Mouse (Mus musculus): ENCODE data around the gene Bdh1. TPM values are rescaled to one million over a fixed set of nuclear protein-coding genes. Genes with fewer than 3 reads are reported as not detected.

The Bdh1 gene
- polyA plus RNA-seq, 1 experiment from 2014 or later, result 47.8 TPM

DNA sequence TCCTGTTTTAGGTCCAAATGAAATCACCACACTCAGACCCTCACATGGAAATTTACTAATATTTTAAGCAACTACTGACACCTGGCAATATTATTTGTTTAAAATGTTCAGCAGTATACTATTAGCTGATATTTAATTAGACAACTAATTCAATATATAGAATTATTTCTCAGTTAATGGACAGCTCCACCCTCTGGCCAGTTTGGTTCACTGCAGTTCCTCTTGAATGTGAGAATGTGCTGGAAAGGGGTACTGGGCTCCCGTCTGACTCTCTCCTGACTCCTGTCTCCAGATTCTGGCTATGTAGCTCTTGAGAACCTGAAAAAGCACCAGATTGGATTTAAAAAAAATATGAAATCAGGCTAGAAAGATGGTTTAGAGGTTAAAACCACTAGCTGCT, 17.0 kb upstream of the Bdh1 start:
- H3K9me3 ChIP-seq (ENCODE audit: control insufficient read depth, low read length), result no peaks in the 10 kb centered on the region
- H3K4me3 ChIP-seq (ENCODE audit: low read depth, low read length), result no peak overlapping the region
- H3K4me1 ChIP-seq (ENCODE audit: control insufficient read depth, insufficient read depth, low read length), result no peaks in the 10 kb centered on the region
- H3K9ac ChIP-seq (ENCODE audit: low read length), result no peak overlapping the region
- no peak overlapping the region for H3K4me2 ChIP-seq (ENCODE audit: low read depth)
- ATAC-seq (ENCODE audit: insufficient read depth, low FRiP score, low TSS enrichment) (no peak), DNase-seq (ENCODE audit: low spot score) (no peak)
- H3K27ac ChIP-seq (ENCODE audit: low read depth, low read length), result no peak overlapping the region
- H3K36me3 ChIP-seq (ENCODE audit: control insufficient read depth, insufficient read depth, low read length), result no peaks in the 10 kb centered on the region
- WGBS, result 67% methylated on average over 1 of the region's 1 CpGs
- no peaks in the 10 kb centered on the region for H3K27me3 ChIP-seq (ENCODE audit: control insufficient read depth, insufficient read depth, low read length)

- Histone ChIP-seq H3K27me3 (ENCODE audit: control insufficient read depth, insufficient read depth, low read length) (no peaks in the 10 kb centered on the region), H3K36me3 (ENCODE audit: control insufficient read depth, insufficient read depth, low read length) (no peaks in the 10 kb centered on the region), H3K9me3 (ENCODE audit: control insufficient read depth, low read length) (no peaks in the 10 kb centered on the region), H3K4me3 (ENCODE audit: low read depth, low read length) (no peak overlapping the region), H3K9ac (ENCODE audit: low read length) (no peak overlapping the region), H3K4me1 (ENCODE audit: control insufficient read depth, insufficient read depth, low read length) (no peaks in the 10 kb centered on the region), H3K27ac (ENCODE audit: low read depth, low read length) (no peak overlapping the region), H3K4me2 (ENCODE audit: low read depth) (no peak overlapping the region)
- ATAC-seq (ENCODE audit: insufficient read depth, low FRiP score, low TSS enrichment) (no peak), DNase-seq (ENCODE audit: low spot score) (no peak)
- WGBS, result 80% methylated on average over 3 of the region's 3 CpGs
These were observed 14.2 kb upstream of the Bdh1 start for GRCm38 (mm10) chr16:31407872-31408271.

DNA sequence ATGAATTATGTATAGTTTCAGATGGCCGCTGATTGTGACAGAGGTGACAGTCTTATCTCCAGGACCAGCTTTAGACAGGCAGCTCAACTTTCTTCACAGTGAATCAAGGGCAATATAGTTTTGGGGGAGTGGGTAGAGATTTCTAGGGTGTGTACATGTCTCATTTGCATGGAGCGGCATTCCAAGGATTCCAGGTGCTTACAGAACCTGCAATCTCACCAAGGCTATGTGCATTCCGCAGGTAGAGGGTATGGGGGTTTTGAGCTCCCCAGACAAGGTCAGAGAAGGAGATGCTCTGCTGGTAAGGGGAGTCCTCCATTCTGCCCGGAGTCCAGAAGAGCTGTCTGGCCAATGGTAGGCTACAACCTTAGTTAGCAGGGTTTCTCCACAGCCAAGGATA, 11.1 kb upstream of the Bdh1 start:
- Histone ChIP-seq H3K9ac (ENCODE audit: low read length) (no peak overlapping the region), H3K36me3 (ENCODE audit: control insufficient read depth, insufficient read depth, low read length) (no peaks in the 10 kb centered on the region), H3K4me2 (ENCODE audit: low read depth) (no peak overlapping the region), H3K4me1 (ENCODE audit: control insufficient read depth, insufficient read depth, low read length) (no peaks in the 10 kb centered on the region), H3K27ac (ENCODE audit: low read depth, low read length) (no peak overlapping the region), H3K27me3 (ENCODE audit: control insufficient read depth, insufficient read depth, low read length) (no peaks in the 10 kb centered on the region), H3K9me3 (ENCODE audit: control insufficient read depth, low read length) (no peaks in the 10 kb centered on the region), H3K4me3 (ENCODE audit: low read depth, low read length) (no peak overlapping the region)
- ATAC-seq (ENCODE audit: insufficient read depth, low FRiP score, low TSS enrichment) (no peak), DNase-seq (ENCODE audit: low spot score) (no peak)
- 86% methylated on average over 4 of the region's 4 CpGs for WGBS

GRCm38 (mm10) chr16:31412321-31412720, 9.8 kb upstream of the Bdh1 start:
- ATAC-seq (ENCODE audit: insufficient read depth, low FRiP score, low TSS enrichment) (no peak), DNase-seq (ENCODE audit: low spot score) (no peak)
- WGBS, result 82% methylated on average over 14 of the region's 14 CpGs

DNA sequence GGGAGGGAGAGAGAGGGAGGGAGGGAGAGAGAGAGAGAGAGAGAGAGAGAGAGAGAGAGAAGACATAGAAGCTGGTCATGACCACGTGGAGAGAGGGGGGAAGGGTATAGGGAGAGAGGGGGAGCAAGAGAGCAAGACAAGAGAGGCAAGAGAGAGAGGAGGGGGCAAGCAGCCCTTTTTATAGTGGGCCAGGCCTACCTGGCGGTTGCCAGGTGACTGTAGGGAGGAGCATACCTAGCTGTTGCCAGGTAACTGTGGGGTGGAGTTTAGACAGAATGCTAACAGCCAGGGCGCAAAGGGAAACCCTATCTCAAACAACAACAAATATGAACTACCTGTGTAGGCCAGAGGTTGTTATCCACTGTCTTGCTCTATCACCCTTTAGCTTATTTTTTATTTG, 8.3 kb upstream of the Bdh1 start:
- Histone ChIP-seq H3K27me3 (ENCODE audit: control insufficient read depth, insufficient read depth, low read length) (no peaks in the 10 kb centered on the region), H3K9me3 (ENCODE audit: control insufficient read depth, low read length) (no peaks in the 10 kb centered on the region), H3K27ac (ENCODE audit: low read depth, low read length) (no peak overlapping the region), H3K4me1 (ENCODE audit: control insufficient read depth, insufficient read depth, low read length) (no peaks in the 10 kb centered on the region), H3K4me3 (ENCODE audit: low read depth, low read length) (no peak overlapping the region), H3K9ac (ENCODE audit: low read length) (no peak overlapping the region), H3K4me2 (ENCODE audit: low read depth) (no peak overlapping the region), H3K36me3 (ENCODE audit: control insufficient read depth, insufficient read depth, low read length) (no peaks in the 10 kb centered on the region)
- ATAC-seq (ENCODE audit: insufficient read depth, low FRiP score, low TSS enrichment) (no peak), DNase-seq (ENCODE audit: low spot score) (no peak)
- 68% methylated on average over 3 of the region's 3 CpGs for WGBS

More at GRCm38 (mm10) chr16:31412321-31412720, 9.8 kb upstream of the Bdh1 start:
- no peaks in the 10 kb centered on the region for H3K9me3 ChIP-seq (ENCODE audit: control insufficient read depth, low read length)
- no peak overlapping the region for H3K27ac ChIP-seq (ENCODE audit: low read depth, low read length)
- H3K27me3 ChIP-seq (ENCODE audit: control insufficient read depth, insufficient read depth, low read length), result no peaks in the 10 kb centered on the region
- H3K4me3 ChIP-seq (ENCODE audit: low read depth, low read length), result no peak overlapping the region
- no peaks in the 10 kb centered on the region for H3K36me3 ChIP-seq (ENCODE audit: control insufficient read depth, insufficient read depth, low read length)
- H3K4me1 ChIP-seq (ENCODE audit: control insufficient read depth, insufficient read depth, low read length), result no peaks in the 10 kb centered on the region
- H3K4me2 ChIP-seq (ENCODE audit: low read depth), result no peak overlapping the region
- H3K9ac ChIP-seq (ENCODE audit: low read length), result no peak overlapping the region

DNA sequence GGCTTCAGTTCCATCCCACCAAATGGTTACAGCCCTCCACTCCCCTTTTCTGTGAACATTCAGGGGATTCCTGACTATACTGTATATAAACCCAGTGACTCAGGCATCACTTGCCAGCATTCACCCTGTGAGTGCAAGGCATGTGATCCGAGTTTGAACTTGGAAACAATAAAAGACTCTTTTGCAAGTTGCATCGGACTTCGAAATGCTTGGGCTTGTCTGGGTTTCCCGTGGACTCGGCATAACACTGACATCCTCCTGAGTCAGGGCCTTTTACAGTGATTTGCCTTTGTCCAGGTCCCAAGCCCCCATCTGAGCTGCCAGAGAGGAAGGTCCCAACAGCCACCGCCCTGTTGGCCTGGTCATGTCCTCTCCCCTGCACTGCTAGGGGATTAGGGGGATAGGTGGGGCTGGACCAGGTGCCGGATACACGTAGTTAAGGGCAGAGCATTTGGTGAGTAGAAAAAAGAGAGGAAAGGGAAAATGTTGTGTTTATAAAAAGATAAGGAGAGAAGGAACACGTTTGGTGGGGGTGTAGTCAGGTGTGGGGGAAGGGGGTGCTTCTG, 6.1 kb upstream of the Bdh1 start:
- H3K4me1 ChIP-seq (ENCODE audit: control insufficient read depth, insufficient read depth, low read length), result no peaks in the 10 kb centered on the region
- no peaks in the 10 kb centered on the region for H3K9me3 ChIP-seq (ENCODE audit: control insufficient read depth, low read length)
- DNase-seq (ENCODE audit: low spot score), result no peak
- no peak overlapping the region for H3K4me3 ChIP-seq (ENCODE audit: low read depth, low read length)
- no peaks in the 10 kb centered on the region for H3K27me3 ChIP-seq (ENCODE audit: control insufficient read depth, insufficient read depth, low read length)
- no peaks in the 10 kb centered on the region for H3K36me3 ChIP-seq (ENCODE audit: control insufficient read depth, insufficient read depth, low read length)
- ATAC-seq (ENCODE audit: insufficient read depth, low FRiP score, low TSS enrichment), result no peak
- WGBS, result 59% methylated on average over 9 of the region's 9 CpGs
- no peak overlapping the region for H3K27ac ChIP-seq (ENCODE audit: low read depth, low read length)
- H3K9ac ChIP-seq (ENCODE audit: low read length), result no peak overlapping the region
- H3K4me2 ChIP-seq (ENCODE audit: low read depth), result no peak overlapping the region

DNA sequence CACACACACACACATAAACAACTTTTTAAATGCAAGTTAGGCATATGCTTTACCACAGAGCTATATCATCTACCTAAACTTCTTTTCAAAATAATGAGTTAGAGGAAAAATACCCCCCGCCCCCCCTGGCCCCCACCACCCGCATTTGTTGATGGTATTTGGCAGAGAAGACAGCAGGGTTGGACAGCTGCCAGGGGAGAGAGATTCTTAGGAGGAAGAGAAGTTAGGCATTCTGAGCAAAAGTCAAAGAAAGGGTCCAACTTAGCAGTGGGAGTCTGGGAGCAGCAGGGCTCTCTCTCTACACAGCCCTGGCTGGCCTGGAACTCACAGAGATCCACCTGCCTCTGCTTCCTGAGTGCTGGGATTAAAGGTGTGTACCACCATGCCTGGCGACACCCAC, 3.4 kb upstream of the Bdh1 start:
- no peaks in the 10 kb centered on the region for H3K36me3 ChIP-seq (ENCODE audit: control insufficient read depth, insufficient read depth, low read length)
- H3K9me3 ChIP-seq (ENCODE audit: control insufficient read depth, low read length), result no peaks in the 10 kb centered on the region
- H3K9ac ChIP-seq (ENCODE audit: low read length), result no peak overlapping the region
- 90% methylated on average over 3 of the region's 3 CpGs for WGBS
- H3K4me2 ChIP-seq (ENCODE audit: low read depth), result no peak overlapping the region
- H3K27ac ChIP-seq (ENCODE audit: low read depth, low read length), result no peak overlapping the region
- H3K4me3 ChIP-seq (ENCODE audit: low read depth, low read length), result no peak overlapping the region
- no peaks in the 10 kb centered on the region for H3K4me1 ChIP-seq (ENCODE audit: control insufficient read depth, insufficient read depth, low read length)
- no peaks in the 10 kb centered on the region for H3K27me3 ChIP-seq (ENCODE audit: control insufficient read depth, insufficient read depth, low read length)
- no peak for ATAC-seq (ENCODE audit: insufficient read depth, low FRiP score, low TSS enrichment)
- DNase-seq (ENCODE audit: low spot score), result no peak

DNA sequence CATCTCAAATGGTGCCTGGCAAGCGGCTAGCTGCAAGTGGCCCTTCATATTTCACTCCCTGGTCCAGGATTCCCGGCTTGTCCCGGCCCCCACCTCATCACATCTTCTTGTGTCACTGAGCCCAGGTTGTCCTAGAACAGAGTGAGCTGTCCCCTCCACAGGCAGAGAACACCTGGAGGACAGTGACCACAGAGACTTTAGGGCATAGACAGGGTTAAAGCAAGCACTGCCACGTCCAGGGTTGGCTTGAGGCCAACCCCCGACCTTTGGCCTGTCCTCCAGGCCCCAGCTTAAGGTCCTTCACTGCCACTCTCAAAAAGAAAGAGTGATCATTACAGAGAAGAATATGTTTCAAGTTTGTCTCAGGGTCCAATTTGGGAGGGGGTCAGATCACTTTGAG, 2.6 kb upstream of the Bdh1 start:
- no peaks in the 10 kb centered on the region for H3K27me3 ChIP-seq (ENCODE audit: control insufficient read depth, insufficient read depth, low read length)
- DNase-seq (ENCODE audit: low spot score), result no peak
- no peaks in the 10 kb centered on the region for H3K9me3 ChIP-seq (ENCODE audit: control insufficient read depth, low read length)
- no peak overlapping the region for H3K4me2 ChIP-seq (ENCODE audit: low read depth)
- WGBS, result 73% methylated on average over 5 of the region's 5 CpGs
- no peak for ATAC-seq (ENCODE audit: insufficient read depth, low FRiP score, low TSS enrichment)
- no peak overlapping the region for H3K9ac ChIP-seq (ENCODE audit: low read length)
- no peak overlapping the region for H3K27ac ChIP-seq (ENCODE audit: low read depth, low read length)
- no peaks in the 10 kb centered on the region for H3K36me3 ChIP-seq (ENCODE audit: control insufficient read depth, insufficient read depth, low read length)
- no peaks in the 10 kb centered on the region for H3K4me1 ChIP-seq (ENCODE audit: control insufficient read depth, insufficient read depth, low read length)
- H3K4me3 ChIP-seq (ENCODE audit: low read depth, low read length), result no peak overlapping the region

GRCm38 (mm10) chr16:31422722-31423121, 642 bp downstream of the Bdh1 start:
- DNase-seq (ENCODE audit: low spot score) (no peak), ATAC-seq (ENCODE audit: insufficient read depth, low FRiP score, low TSS enrichment) (no peak)
- WGBS, result 78% methylated on average over 1 of the region's 1 CpGs
- Histone ChIP-seq H3K4me3 (ENCODE audit: low read depth, low read length) (no peak overlapping the region), H3K4me1 (ENCODE audit: control insufficient read depth, insufficient read depth, low read length) (no peaks in the 10 kb centered on the region), H3K9me3 (ENCODE audit: control insufficient read depth, low read length) (no peaks in the 10 kb centered on the region), H3K9ac (ENCODE audit: low read length) (no peak overlapping the region), H3K27me3 (ENCODE audit: control insufficient read depth, insufficient read depth, low read length) (peaks cover 7% of the 10 kb centered on the region), H3K36me3 (ENCODE audit: control insufficient read depth, insufficient read depth, low read length) (no peaks in the 10 kb centered on the region), H3K27ac (ENCODE audit: low read depth, low read length) (no peak overlapping the region), H3K4me2 (ENCODE audit: low read depth) (no peak overlapping the region)
